In the genomic region with DNA sequence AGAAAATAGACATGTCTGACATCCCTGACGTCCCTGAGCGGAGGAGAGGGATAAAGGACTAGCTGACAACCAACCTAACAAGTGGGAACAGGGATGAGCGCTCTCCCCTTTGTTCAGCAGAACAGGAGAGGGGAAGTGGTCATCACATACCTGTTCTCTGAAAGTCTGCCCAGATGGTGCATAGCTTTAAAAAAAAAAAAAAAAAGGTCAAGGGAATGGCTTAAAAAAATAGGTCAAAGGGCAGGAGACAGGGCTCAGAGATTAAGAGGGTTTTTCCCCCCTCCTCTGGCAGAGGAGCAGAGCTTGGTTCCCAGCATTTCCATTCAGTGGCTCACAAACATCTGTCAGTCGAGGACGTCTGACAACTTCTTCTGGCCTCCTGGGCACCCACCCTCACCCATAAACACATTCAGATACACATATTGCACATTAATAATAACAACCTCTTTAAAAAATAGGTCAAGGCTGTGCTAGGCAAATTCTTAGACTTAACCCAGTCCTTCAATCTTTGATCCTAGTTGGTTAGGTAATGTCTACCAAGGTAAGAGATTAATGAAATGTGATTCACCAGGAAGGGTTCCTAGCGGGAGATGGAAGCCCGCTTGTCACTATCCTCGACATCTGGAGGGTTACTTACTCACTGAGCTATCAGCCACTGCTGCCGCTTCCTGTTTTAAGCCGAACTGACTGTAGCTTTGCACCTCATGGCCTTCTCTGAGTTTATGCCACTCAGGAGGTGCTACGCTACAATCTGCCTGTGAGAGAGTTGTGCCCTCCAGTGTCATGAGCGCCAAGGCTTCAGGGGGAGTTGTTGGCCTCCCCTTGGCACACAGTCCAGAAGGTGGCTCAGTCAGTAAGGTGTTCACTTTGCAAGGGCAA, we compare ENCODE assay signal across 21 mouse cellular contexts. TPM values are rescaled to one million over a fixed set of nuclear protein-coding genes. Genes with fewer than 3 reads are reported as not detected.
"Had no signal": no experiment of that assay in that cellular context is flagged by ENCODE, and none has a peak within 500 bp of the region (broad histone marks: within the 10 kb centered on the region; RNA-seq: fewer than 3 reads in every experiment).

No protein-coding gene starts in this region.

- H3K4me3 ChIP-seq: kidney, embryonic 15.5 days; limb, embryonic 12.5 days; limb, embryonic 15.5 days; midbrain, embryonic 12.5 days; midbrain, embryonic 15.5 days; neural tube, embryonic 12.5 days; neural tube, embryonic 15.5 days had no signal

- ATAC-seq: intestine, embryonic 16.5 days; liver, postnatal 0 days; lung, postnatal 0 days; midbrain, embryonic 15.5 days had no signal

- H3K9ac ChIP-seq: kidney, embryonic 15.5 days; limb, embryonic 12.5 days; limb, embryonic 15.5 days; liver, embryonic 14.5 days; liver, postnatal 0 days; lung, embryonic 14.5 days; midbrain, embryonic 12.5 days; midbrain, embryonic 15.5 days; neural tube, embryonic 12.5 days; neural tube, embryonic 15.5 days had no signal

- H3K27ac ChIP-seq: kidney, embryonic 15.5 days; limb, embryonic 12.5 days; limb, embryonic 15.5 days; liver, embryonic 14.5 days; macrophage; midbrain, embryonic 12.5 days; midbrain, embryonic 15.5 days; neural tube, embryonic 12.5 days; neural tube, embryonic 15.5 days; stomach, postnatal 0 days had no signal

- H3K4me2 ChIP-seq: kidney, embryonic 15.5 days; limb, embryonic 12.5 days; limb, embryonic 15.5 days; liver, embryonic 11.5 days; lung, embryonic 14.5 days; midbrain, embryonic 12.5 days; midbrain, embryonic 15.5 days; neural tube, embryonic 12.5 days; neural tube, embryonic 15.5 days had no signal

- H3K9me3 ChIP-seq: kidney, embryonic 15.5 days; limb, embryonic 12.5 days; limb, embryonic 15.5 days; midbrain, embryonic 12.5 days; midbrain, embryonic 15.5 days; neural tube, embryonic 12.5 days; neural tube, embryonic 15.5 days had no signal

- H3K27me3 ChIP-seq: midbrain, embryonic 15.5 days; neural tube, embryonic 12.5 days; neural tube, embryonic 15.5 days had no signal

- DNase-seq: kidney, postnatal 10 days; left cerebral cortex, postnatal 4 days; liver, postnatal 0 days; lung, embryonic 14.5 days; retina, postnatal 1 day; thymus, adult 2 months; thymus, postnatal 14 days; thymus, postnatal 4 days had no signal

- H3K36me3 ChIP-seq: kidney, embryonic 15.5 days; limb, embryonic 12.5 days; limb, embryonic 15.5 days; midbrain, embryonic 12.5 days; midbrain, embryonic 15.5 days; neural tube, embryonic 12.5 days had no signal

- H3K4me1 ChIP-seq: kidney, embryonic 15.5 days; limb, embryonic 12.5 days; limb, embryonic 15.5 days had no signal

RNA-seq across cellular contexts. Expression of a gene that starts 11.2 kb away (rescaled TPM):
- polyA plus RNA-seq: macrophage had no signal

RNA-seq across cellular contexts. Expression of a gene that starts 52.4 kb away (rescaled TPM):
- polyA plus RNA-seq: macrophage had no signal
